Mouse (Mus musculus) bone marrow macrophage, adult 2 months (primary cell): ENCODE results near the gene AW822073. TPM values are rescaled to one million over a fixed set of nuclear protein-coding genes. Genes with fewer than 3 reads are reported as not detected.
"Not testable (repeated sequence)": the region's sequence is repeated elsewhere in the genome, so short reads cannot be mapped to it uniquely, and the experiment has no call there.

Source experiments
- H3K27ac ChIP-seq: 2 replicates; pipeline ENCODE4 v1.5.1; 2012; ENCODE audit warnings: low read depth, low read length; ENCODE audit not compliant: insufficient read depth
- H3K4me1 ChIP-seq: 2 replicates; pipeline ENCODE4 v1.6.1; 2012; ENCODE audit warnings: low read length; ENCODE audit not compliant: control insufficient read depth, insufficient read depth
- H3K4me3 ChIP-seq: 2 replicates; pipeline ENCODE4 v1.5.1; 2012; ENCODE audit warnings: mild to moderate bottlenecking, low read length, moderate library complexity; ENCODE audit not compliant: insufficient read depth
- CTCF ChIP-seq: IDR thresholded peaks from 2 replicates; pipeline ENCODE4 v1.5.1; 2012; ENCODE audit warnings: low read depth, mild to moderate bottlenecking, low read length, moderate library complexity
- POLR2A ChIP-seq: IDR thresholded peaks from 2 replicates; pipeline ENCODE4 v1.6.1; 2012; ENCODE audit warnings: mild to moderate bottlenecking, low read depth, low read length, borderline replicate concordance
- polyA plus RNA-seq: library from polyadenylated mRNA; stranded (reverse); fragments of >200 nt; gene quantifications from 2 replicates; pipeline ENCODE4 v1.2.4, GENCODE M21; 2012; ENCODE audit not compliant: missing spikeins, insufficient read depth, insufficient read length

AW822073 gene
- polyA plus RNA-seq, 1 experiment = 0.28 TPM

GRCm38 (mm10) chr10:58231779-58232640 lies 7.3 kb upstream of the AW822073 start:
- H3K27ac ChIP-seq, H3K4me3 ChIP-seq, H3K4me1 ChIP-seq: not testable (repeated sequence)
- peak; percentile 16; the same call in 1 of the 2 replicates for TF ChIP-seq CTCF

GRCm38 (mm10) chr10:58231088-58231487 lies 6.4 kb upstream of the AW822073 start:
- H3K27ac ChIP-seq, H3K4me1 ChIP-seq, H3K4me3 ChIP-seq: not testable (repeated sequence)

- not testable (repeated sequence) for H3K4me1 ChIP-seq, H3K27ac ChIP-seq, H3K4me3 ChIP-seq
These were observed 5.3 kb upstream of the AW822073 start for GRCm38 (mm10) chr10:58230021-58230420.

GRCm38 (mm10) chr10:58227798-58228197 lies 3.1 kb upstream of the AW822073 start:
- H3K4me3 ChIP-seq, H3K4me1 ChIP-seq, H3K27ac ChIP-seq: not testable (repeated sequence)

- not testable (repeated sequence) for H3K4me1 ChIP-seq, H3K27ac ChIP-seq, H3K4me3 ChIP-seq
These were observed 1.6 kb upstream of the AW822073 start for GRCm38 (mm10) chr10:58226357-58226756.

- H3K4me3 ChIP-seq, H3K4me1 ChIP-seq: not testable (repeated sequence)
These were observed 541 bp downstream of the AW822073 start for GRCm38 (mm10) chr10:58223972-58224805.

GRCm38 (mm10) chr10:58223161-58223560 lies 1.6 kb downstream of the AW822073 start:
- H3K4me3 ChIP-seq, H3K27ac ChIP-seq, H3K4me1 ChIP-seq: not testable (repeated sequence)

More at GRCm38 (mm10) chr10:58223972-58224805, 541 bp downstream of the AW822073 start:
- H3K27ac ChIP-seq = not testable (repeated sequence)

GRCm38 (mm10) chr10:58221571-58221970 lies 3.2 kb downstream of the AW822073 start:
- H3K4me3 ChIP-seq, H3K4me1 ChIP-seq, H3K27ac ChIP-seq: not testable (repeated sequence)

- no peak overlapping the region for H3K4me3 ChIP-seq
- TF ChIP-seq POLR2A (no peak), CTCF (no peak)
- no peaks in the 10 kb centered on the region for H3K4me1 ChIP-seq
- no peak overlapping the region for H3K27ac ChIP-seq
These were observed 4.0 kb downstream of the AW822073 start for GRCm38 (mm10) chr10:58220726-58221125.

- Histone ChIP-seq H3K4me1 (no peaks in the 10 kb centered on the region), H3K27ac (no peak overlapping the region), H3K4me3 (no peak overlapping the region)
- no peak for TF ChIP-seq CTCF
- no peak for TF ChIP-seq POLR2A
These were observed 7.4 kb downstream of the AW822073 start for GRCm38 (mm10) chr10:58217366-58217765.

- Histone ChIP-seq H3K27ac (no peak overlapping the region), H3K4me3 (no peak overlapping the region), H3K4me1 (no peaks in the 10 kb centered on the region)
- TF ChIP-seq CTCF = no peak
- no peak for TF ChIP-seq POLR2A
These were observed 9.4 kb downstream of the AW822073 start for GRCm38 (mm10) chr10:58215353-58215752.
